Mouse (Mus musculus) olfactory bulb, adult 2 months (tissue): ENCODE measurements around the gene F11. TPM values are rescaled to one million over a fixed set of nuclear protein-coding genes. Genes with fewer than 3 reads are reported as not detected.

Experiments used
- H3K27ac ChIP-seq: fragments of 200-500 bp; 2 replicates; pipeline ENCODE4 v1.5.1; 2012; ENCODE audit warnings: low read depth, low read length; ENCODE audit not compliant: insufficient read depth
- H3K4me1 ChIP-seq: fragments of 200-500 bp; 2 replicates; pipeline ENCODE4 v1.6.1; 2012; ENCODE audit warnings: low read length; ENCODE audit not compliant: control insufficient read depth, insufficient read depth
- H3K4me3 ChIP-seq: fragments of 200-500 bp; 2 replicates; pipeline ENCODE4 v1.5.1; 2012; ENCODE audit warnings: mild to moderate bottlenecking, low read depth, low read length, moderate library complexity; ENCODE audit not compliant: insufficient read depth
- CTCF ChIP-seq: fragments of 200-500 bp; IDR thresholded peaks from 2 replicates; pipeline ENCODE4 v1.5.1; 2012; ENCODE audit warnings: low read depth, mild to moderate bottlenecking, low read length, moderate library complexity; ENCODE audit not compliant: insufficient read depth
- POLR2A ChIP-seq: fragments of 200-500 bp; IDR thresholded peaks from 2 replicates; pipeline ENCODE4 v1.6.1; 2012; ENCODE audit warnings: mild to moderate bottlenecking, low read depth, low read length, moderate library complexity; ENCODE audit not compliant: insufficient read depth
- WGBS: fragments of 180-500 bp; shearing (Covaris S2); methylation state at CpG from one replicate; pipeline ENCODE4 v1.1.7; 2018; 5-methylcytosine and 5-hydroxymethylcytosine counted together
- polyA plus RNA-seq: library from polyadenylated mRNA; stranded (reverse); fragments of >200 nt; gene quantifications from 2 replicates; pipeline ENCODE4 v1.2.4, GENCODE M21; 2012; ENCODE audit warnings: low replicate concordance; ENCODE audit not compliant: missing spikeins, insufficient read depth, insufficient read length

The F11 gene
- polyA plus RNA-seq, result not detected in 2 replicates

GRCm38 (mm10) chr8:45261920-45262319 lies at the start of gene F11:
Gene F11 (minus strand): TSS chr8:45262031.
- WGBS, result 87% methylated on average over 10 of the region's 10 CpGs
- TF ChIP-seq CTCF (no peak), POLR2A (no peak)

DNA sequence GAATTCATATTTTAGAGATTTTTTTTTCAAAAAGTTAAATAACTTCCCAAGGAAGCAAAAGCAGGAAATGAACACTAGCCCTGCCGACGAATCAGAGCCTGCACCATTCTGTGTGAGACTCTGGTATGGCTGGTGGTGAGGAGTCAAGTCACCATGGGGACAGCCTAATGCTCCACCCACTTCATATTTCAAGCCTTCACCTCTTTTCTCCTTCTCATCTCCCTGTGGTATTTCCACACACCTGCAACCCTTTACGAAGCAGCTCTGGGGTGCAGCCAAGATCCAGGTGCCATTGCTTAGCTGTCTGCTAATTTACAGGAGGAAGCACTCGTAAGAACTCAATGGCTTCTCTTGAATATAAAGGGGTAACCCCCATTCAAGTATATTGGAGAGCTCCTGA lies 49.1 kb upstream of the F11 start:
- whole genome bisulfite sequencing, result 75% methylated on average over 4 of the region's 4 CpGs
- Histone ChIP-seq H3K4me1 (peaks cover 5% of the 10 kb centered on the region; the same call in 1 of the 2 replicates), H3K4me3 (no peak overlapping the region), H3K27ac (no peak overlapping the region)
- TF ChIP-seq POLR2A, result no peak
- no peak for TF ChIP-seq CTCF

More at GRCm38 (mm10) chr8:45261920-45262319, at the start of gene F11:
- Histone ChIP-seq H3K4me1 (no peaks in the 10 kb centered on the region), H3K4me3 (no peak within 1 kb of the TSS), H3K27ac (no peak within 1 kb of the TSS)

- Histone ChIP-seq H3K4me1 (peaks cover 5% of the 10 kb centered on the region; the same call in 1 of the 2 replicates), H3K4me3 (no peak within 1 kb of the TSS), H3K27ac (no peak within 1 kb of the TSS)
- TF ChIP-seq POLR2A, result no peak
- no peak for TF ChIP-seq CTCF
- 95% methylated on average over 13 of the region's 13 CpGs for WGBS
Measured at GRCm38 (mm10) chr8:45308366-45308765, 46.5 kb upstream of the F11 start, which contains the start of gene Gm45753. Gene Gm45753 (minus strand): TSS chr8:45308466.

- TF ChIP-seq POLR2A, result no peak
- TF ChIP-seq CTCF, result no peak
- Histone ChIP-seq H3K27ac (no peak overlapping the region), H3K4me1 (0 out of 2 replicates have a peak, but pooled peaks cover under 1% of the 10 kb centered on the region), H3K4me3 (no peak overlapping the region)
- 65% methylated on average over 1 of the region's 1 CpGs for WGBS
Measured at GRCm38 (mm10) chr8:45305479-45305878, 43.6 kb upstream of the F11 start.

DNA sequence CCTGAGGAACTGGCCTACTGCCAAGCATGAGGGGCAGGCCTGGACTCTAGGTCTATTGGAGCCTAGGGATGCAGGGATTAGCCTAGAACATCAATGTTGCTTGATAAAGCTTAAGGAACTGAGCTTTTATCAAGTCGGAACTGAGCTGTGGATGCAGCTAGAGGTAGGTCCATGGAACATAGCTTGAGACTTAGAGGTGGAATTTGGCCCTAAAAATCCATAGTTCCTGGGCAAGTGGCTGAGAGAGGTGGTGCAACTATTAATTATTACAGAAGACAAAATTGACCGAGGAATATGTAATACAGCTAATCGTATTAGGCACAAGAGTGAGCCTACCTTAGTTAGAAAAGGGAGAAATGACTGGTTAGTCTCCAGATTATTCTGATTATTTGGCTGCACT lies 42.5 kb upstream of the F11 start:
- H3K4me1 ChIP-seq, result no peaks in the 10 kb centered on the region
- H3K4me3 ChIP-seq, result no peak overlapping the region
- H3K27ac ChIP-seq, result no peak overlapping the region
- TF ChIP-seq POLR2A (no peak), CTCF (no peak)
- 93% methylated on average over 3 of the region's 3 CpGs for WGBS

DNA sequence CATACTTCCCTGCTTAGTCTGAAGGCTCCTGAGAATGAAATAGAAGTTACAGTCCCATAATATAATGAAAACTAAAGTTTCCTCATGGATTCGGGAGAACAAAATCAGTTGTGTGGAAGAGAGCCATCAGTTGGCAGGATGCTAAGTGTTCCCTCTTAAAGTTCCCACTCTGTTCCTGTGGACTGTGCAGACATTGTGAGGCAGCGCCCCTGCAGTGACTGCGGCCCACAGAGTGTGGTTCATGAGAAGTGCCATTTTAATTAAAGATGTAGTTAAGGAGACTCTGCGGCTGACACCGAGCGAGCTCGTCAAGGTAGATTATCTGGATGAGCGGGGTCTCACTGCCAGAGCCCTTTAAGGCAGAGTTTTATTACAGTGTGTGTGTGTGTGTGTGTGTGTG lies 40.6 kb upstream of the F11 start:
- 51% methylated on average over 8 of the region's 8 CpGs for WGBS
- Histone ChIP-seq H3K4me1 (no peaks in the 10 kb centered on the region), H3K4me3 (no peak overlapping the region), H3K27ac (no peak overlapping the region)
- TF ChIP-seq CTCF (no peak), POLR2A (no peak)

GRCm38 (mm10) chr8:45295276-45295675 lies 33.4 kb upstream of the F11 start:
- TF ChIP-seq CTCF (no peak), POLR2A (no peak)
- whole genome bisulfite sequencing, result 93% methylated on average over 6 of the region's 6 CpGs
- Histone ChIP-seq H3K4me3 (no peak overlapping the region), H3K27ac (no peak overlapping the region), H3K4me1 (no peaks in the 10 kb centered on the region)

DNA sequence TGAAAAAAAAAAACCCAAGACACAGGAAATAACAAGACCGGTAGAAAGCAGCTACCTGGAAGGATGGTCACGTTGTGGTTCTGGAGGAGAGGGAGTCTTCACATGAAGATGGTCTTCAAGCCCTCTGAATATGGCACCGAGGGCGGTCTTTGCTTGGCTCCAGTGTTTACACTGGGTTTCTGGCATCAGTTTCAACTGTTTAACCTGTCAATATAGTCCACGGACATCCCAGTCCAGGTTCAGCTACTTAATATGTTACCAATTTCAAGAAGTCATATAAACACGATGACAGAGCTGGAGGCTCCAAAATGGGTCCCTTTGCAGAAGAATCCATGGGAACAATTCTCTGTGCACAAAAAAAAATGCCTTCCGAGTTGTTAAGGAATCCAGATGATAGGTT lies 32.9 kb upstream of the F11 start, which contains the start of gene Klkb1:
Gene Klkb1 (minus strand): TSS at position 173 of the 400 bp plus-strand sequence.
- no peak for TF ChIP-seq CTCF
- TF ChIP-seq POLR2A, result no peak
- H3K4me1 ChIP-seq, result no peaks in the 10 kb centered on the region
- no peak within 1 kb of the TSS for H3K4me3 ChIP-seq
- H3K27ac ChIP-seq, result no peak within 1 kb of the TSS
- 92% methylated on average over 7 of the region's 7 CpGs for WGBS

- 76% methylated on average over 2 of the region's 2 CpGs for WGBS
Measured at GRCm38 (mm10) chr8:45291790-45292189, 30.0 kb upstream of the F11 start.

More at GRCm38 (mm10) chr8:45291790-45292189, 30.0 kb upstream of the F11 start:
- H3K4me3 ChIP-seq, result no peak overlapping the region
- H3K27ac ChIP-seq, result no peak overlapping the region
- TF ChIP-seq POLR2A, result no peak
- TF ChIP-seq CTCF, result no peak
- H3K4me1 ChIP-seq, result no peaks in the 10 kb centered on the region
